Mouse (Mus musculus) heart, postnatal 25 days (tissue): ENCODE data around the gene Gm11554. TPM values are rescaled to one million over a fixed set of nuclear protein-coding genes. Genes with fewer than 3 reads are reported as not detected.
"Not testable (repeated sequence)": the region's sequence is repeated elsewhere in the genome, so short reads cannot be mapped to it uniquely, and the experiment has no call there.

Experiments used
- DNase-seq: peaks from one replicate; pipeline ENCODE4 v3.0.0; 2022; ENCODE audit warnings: low spot score
- intact Hi-C: fragments of 180-260 bp; cut with DNase I; formaldehyde crosslinking; loops from one replicate; pipeline ENCODE4 v1.15.1; 2025
- total RNA-seq, 2 experiments: library from RNA; stranded (reverse); gene quantifications; 2 replicates each; pipeline ENCODE4 v1.2.3; 2021

Gm11554 gene
- not detected for total RNA-seq

DNA sequence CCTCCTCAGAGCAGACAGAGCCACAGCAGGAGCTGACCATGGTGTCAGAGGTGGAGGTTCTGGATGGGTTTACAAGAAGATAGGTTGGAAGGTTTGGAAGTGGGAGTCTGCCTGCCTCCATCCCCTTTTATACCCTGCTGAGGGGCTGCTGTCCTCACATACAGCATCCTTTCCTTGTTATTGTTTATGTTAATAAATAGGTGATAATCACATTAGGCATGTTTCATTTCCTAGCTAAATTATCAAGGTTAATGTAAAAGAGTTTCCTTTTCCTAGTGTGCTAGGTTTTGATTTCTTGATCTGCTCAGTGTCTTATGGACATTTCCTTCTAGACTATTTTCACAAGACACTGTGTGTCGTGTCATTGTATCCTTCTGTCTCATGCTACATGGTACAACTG lies at the start of gene Gm11554:
Gene Gm11554, minus strand, starts transcription at position 101 of the 400 bp plus-strand sequence.
- DNase-seq, intact Hi-C loops: not testable (repeated sequence)

GRCm38 (mm10) chr11:99851508-99851907 lies 47.3 kb upstream of the Gm11554 start, which contains the start of gene Krtap4-16:
Krtap4-16 (minus strand) TSS chr11:99851608.
- intact Hi-C loops: no loop called here
- DNase-seq: no peak

DNA sequence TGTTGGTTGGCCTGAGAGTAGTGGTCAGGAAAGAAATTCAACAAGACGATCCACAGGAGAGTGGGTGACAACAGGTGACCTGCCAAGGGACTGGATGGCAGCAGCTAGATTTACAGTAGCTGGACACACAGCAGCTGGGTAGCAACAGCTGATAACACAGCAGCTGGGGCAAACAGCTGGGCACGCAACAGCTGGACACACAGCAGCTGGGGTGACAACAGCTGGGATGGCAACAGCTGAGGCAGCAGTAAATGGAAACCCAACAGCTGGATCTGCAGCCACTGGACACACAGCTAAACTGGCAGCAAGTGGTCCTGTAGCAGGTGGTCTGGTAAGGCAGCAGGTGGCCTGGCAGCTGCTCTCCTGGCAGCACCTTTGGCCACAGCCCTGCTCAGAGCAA lies 42.5 kb upstream of the Gm11554 start:
- intact Hi-C loops: no loop called here
- no peak for DNase-seq

GRCm38 (mm10) chr11:99842185-99842584 lies 37.9 kb upstream of the Gm11554 start:
- intact Hi-C loops: no loop called here
- DNase-seq: no peak

DNA sequence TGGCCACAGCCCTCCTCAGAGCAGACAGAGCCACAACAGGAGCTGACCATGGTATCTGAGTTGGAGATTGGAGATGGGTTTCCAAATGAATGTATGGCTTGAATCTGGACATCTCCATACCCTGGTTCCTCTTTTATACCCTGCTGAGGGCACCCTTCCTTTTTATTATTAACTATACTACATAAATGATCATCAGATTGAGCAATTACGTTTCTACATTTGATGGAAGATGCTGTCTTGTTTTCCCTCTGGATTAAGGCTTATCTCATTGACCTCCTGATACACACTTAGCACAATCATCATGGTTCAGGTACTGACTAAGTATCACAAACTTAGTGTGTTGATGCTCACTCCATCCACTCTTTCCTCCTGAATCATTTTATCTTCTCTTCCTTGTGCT lies 33.7 kb upstream of the Gm11554 start, which contains the start of gene 2300003K06Rik:
Gene 2300003K06Rik, minus strand, starts transcription at position 101 of the 400 bp plus-strand sequence.
- no peak for DNase-seq
- intact Hi-C loops: no loop called here

DNA sequence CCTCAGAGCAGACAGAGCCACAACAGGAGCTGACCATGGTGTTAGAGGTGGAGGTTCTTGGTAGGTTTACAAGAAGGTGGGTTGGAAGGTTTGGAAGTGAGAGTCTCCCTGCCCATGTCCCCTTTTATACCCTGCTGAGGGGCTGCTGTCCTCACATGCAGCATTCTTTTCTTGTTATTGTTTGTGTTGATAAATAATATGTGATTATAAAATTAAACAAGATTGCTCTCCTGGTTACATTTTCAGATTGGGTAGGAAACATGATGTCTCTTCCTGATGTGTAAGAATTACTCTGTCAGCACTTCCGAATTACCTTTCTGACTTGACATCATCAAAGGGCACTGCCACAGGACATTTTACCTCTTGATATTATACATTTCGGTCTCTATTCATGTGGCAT lies 11.3 kb upstream of the Gm11554 start, which contains the start of gene Gm11564:
Gene Gm11564, minus strand, starts transcription at position 101 of the 400 bp plus-strand sequence.
- DNase-seq, intact Hi-C loops: not testable (repeated sequence)

DNA sequence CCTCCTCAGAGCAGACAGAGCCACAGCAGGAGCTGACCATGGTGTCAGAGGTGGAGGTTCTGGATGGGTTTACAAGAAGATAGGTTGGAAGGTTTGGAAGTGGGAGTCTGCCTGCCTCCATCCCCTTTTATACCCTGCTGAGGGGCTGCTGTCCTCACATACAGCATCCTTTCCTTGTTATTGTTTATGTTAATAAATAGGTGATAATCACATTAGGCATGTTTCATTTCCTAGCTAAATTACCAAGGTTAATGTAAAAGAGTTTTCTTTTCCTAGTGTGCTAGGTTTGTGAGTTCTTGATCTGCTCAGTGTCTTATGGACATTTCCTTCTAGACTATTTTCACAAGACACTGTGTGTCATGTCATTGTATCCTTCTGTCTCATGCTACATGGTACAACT lies 5.5 kb upstream of the Gm11554 start, which contains the start of gene Krtap4-13:
Gene Krtap4-13, minus strand, starts transcription at position 101 of the 400 bp plus-strand sequence.
- DNase-seq, intact Hi-C loops: not testable (repeated sequence)

- DNase-seq, intact Hi-C loops: not testable (repeated sequence)
Observed at GRCm38 (mm10) chr11:99798832-99799231, 5.4 kb downstream of the Gm11554 start, which contains the start of gene Gm11569. Gm11569 (minus strand) TSS chr11:99798932.

DNA sequence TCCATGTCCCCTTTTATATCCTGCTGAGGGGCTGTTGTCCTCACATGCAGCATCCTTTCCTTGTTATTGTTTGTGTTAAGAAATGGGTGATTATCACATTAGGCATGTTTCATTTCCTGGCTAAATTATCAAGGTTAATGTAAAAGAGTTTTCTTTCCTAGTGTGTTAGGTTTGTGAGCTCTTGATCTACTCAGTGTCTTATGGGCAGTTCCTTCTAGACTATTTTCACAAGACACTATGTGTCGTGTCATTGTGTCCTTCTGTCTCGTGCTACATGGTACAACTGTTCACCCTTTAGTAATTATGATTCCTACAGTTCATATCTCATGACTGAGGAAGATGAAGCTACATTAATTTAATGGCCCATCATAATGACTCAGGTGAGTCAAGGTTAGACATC lies 10.9 kb downstream of the Gm11554 start, which contains the start of gene Gm11596:
Gene Gm11596, minus strand, starts transcription at position 101 of the 400 bp plus-strand sequence.
- intact Hi-C loops: no loop called here

GRCm38 (mm10) chr11:99784900-99785299 lies 19.3 kb downstream of the Gm11554 start, which contains the start of gene Krtap4-9:
Krtap4-9 (plus strand) TSS chr11:99785200.
- DNase-seq, intact Hi-C loops: not testable (repeated sequence)

More for the DNA sequence above, 10.9 kb downstream of the Gm11554 start, which contains the start of gene Gm11596:
- DNase-seq: no peak

DNA sequence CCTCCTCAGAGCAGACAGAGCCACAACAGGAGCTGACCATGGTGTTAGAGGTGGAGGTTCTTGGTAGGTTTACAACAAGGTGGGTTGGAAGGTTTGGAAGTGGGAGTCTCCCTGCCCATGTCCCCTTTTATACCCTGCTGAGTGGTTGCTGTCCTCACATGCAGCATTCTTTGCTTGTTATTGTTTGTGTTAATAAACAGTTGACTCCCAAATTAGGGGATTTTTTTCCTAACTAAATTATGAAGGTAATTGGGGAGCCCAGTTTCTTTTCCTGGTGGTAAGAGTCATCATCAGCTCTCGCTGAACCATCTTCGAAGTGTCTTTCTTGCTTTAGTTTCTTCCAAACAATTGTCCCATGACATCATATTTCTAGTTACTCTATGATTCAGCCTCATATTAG lies 23.6 kb downstream of the Gm11554 start, which contains the start of gene Krtap4-8:
Gene Krtap4-8, minus strand, starts transcription at position 101 of the 400 bp plus-strand sequence.
- intact Hi-C loops: no loop called here
- no peak for DNase-seq

GRCm38 (mm10) chr11:99778401-99778800 lies 25.8 kb downstream of the Gm11554 start:
- intact Hi-C loops: no loop called here
- no peak for DNase-seq

- DNase-seq, intact Hi-C loops: not testable (repeated sequence)
Observed at GRCm38 (mm10) chr11:99772813-99773212, 31.4 kb downstream of the Gm11554 start, which contains the start of gene Gm11595. Gm11595 (minus strand) TSS chr11:99772913.

GRCm38 (mm10) chr11:99768410-99768809 lies 35.8 kb downstream of the Gm11554 start:
- no peak for DNase-seq
- intact Hi-C loops: no loop called here

DNA sequence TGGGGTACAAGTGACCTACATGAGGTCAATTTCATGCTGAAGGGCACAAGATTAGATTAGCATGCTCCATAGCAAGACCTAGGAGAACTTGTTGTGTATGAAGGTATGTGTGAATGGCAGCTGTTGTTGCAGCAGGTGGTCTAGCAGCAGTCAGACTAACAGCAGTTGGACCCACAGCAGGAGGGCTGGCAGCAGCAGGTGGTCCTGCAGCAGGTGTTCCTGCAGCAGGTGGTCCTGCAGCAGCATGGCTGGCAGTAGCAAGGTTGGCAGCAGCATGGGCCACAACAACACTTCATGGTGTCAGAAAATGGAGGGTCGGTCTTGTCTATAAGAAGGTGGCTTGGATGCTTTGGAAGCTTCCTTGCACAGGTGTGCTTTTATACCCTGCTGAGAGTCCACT lies 45.4 kb downstream of the Gm11554 start:
- intact Hi-C loops: no loop called here
- no peak for DNase-seq

Other genes starting within 250 kb of the Gm11554 start
- not detected for gene Krtap3-2, start 247.6 kb downstream of the Gm11554 start, total RNA-seq
- not detected for gene Gm11939, start 245.0 kb downstream of the Gm11554 start, total RNA-seq
- not detected for gene Krtap3-1, start 237.8 kb downstream of the Gm11554 start, total RNA-seq
- gene Krtap1-5, start 223.4 kb downstream of the Gm11554 start, total RNA-seq: not detected
- gene Krtap1-4, start 220.8 kb downstream of the Gm11554 start, total RNA-seq: not detected
- gene Krtap1-3, start 213.1 kb downstream of the Gm11554 start, total RNA-seq: not detected
- gene Krtap9-3, start 206.3 kb downstream of the Gm11554 start, total RNA-seq: not detected
- gene Gm11938, start 201.1 kb downstream of the Gm11554 start, total RNA-seq: not detected
- gene Gm11937, start 194.3 kb downstream of the Gm11554 start, total RNA-seq: not detected
- gene Krtap2-4, start 189.6 kb downstream of the Gm11554 start, total RNA-seq: not detected
- gene Gm11562, start 184.0 kb downstream of the Gm11554 start, total RNA-seq: not detected
- gene Krtap4-1, start 176.2 kb downstream of the Gm11554 start, total RNA-seq: not detected
- not detected for gene Krtap4-2, start 169.4 kb downstream of the Gm11554 start, total RNA-seq
- gene Krtap4-7, start 160.4 kb downstream of the Gm11554 start, total RNA-seq: not detected
- not detected for gene Gm11555, start 154.2 kb downstream of the Gm11554 start, total RNA-seq
- gene Gm11563, start 145.5 kb downstream of the Gm11554 start, total RNA-seq: not detected
- gene Krtap4-6, start 138.5 kb downstream of the Gm11554 start, total RNA-seq: not detected
- not detected for gene Gm14190, start 113.7 kb downstream of the Gm11554 start, total RNA-seq
- gene Gm14180, start 70.2 kb downstream of the Gm11554 start, total RNA-seq: not detected
- gene Gm11595, start 31.5 kb downstream of the Gm11554 start, total RNA-seq: not detected
- gene Krtap4-8, start 23.7 kb downstream of the Gm11554 start, total RNA-seq: not detected
- not detected for gene Krtap4-9, start 19.2 kb downstream of the Gm11554 start, total RNA-seq
- not detected for gene Gm11596, start 11.0 kb downstream of the Gm11554 start, total RNA-seq
- not detected for gene Gm11569, start 5.5 kb downstream of the Gm11554 start, total RNA-seq
- not detected for gene Krtap4-13, start 5.4 kb upstream of the Gm11554 start, total RNA-seq
- not detected for gene Gm11564, start 11.2 kb upstream of the Gm11554 start, total RNA-seq
- gene 2300003K06Rik, start 33.6 kb upstream of the Gm11554 start, total RNA-seq: not detected
- gene Krtap4-16, start 47.2 kb upstream of the Gm11554 start, total RNA-seq: not detected
- gene Gm11568, start 53.5 kb upstream of the Gm11554 start, total RNA-seq: not detected
- not detected for gene Gm11559, start 60.0 kb upstream of the Gm11554 start, total RNA-seq
- not detected for gene Krtap9-1, start 68.9 kb upstream of the Gm11554 start, total RNA-seq
- not detected for gene Gm11567, start 74.7 kb upstream of the Gm11554 start, total RNA-seq
- gene Krtap31-1, start 103.5 kb upstream of the Gm11554 start, total RNA-seq: not detected
- gene Gm11565, start 110.3 kb upstream of the Gm11554 start, total RNA-seq: not detected
- gene Krtap31-2, start 131.8 kb upstream of the Gm11554 start, total RNA-seq: not detected
- gene Krtap9-5, start 144.0 kb upstream of the Gm11554 start, total RNA-seq: not detected
- not detected for gene Krtap29-1, start 174.6 kb upstream of the Gm11554 start, total RNA-seq
- not detected for gene Krtap16-1, start 182.2 kb upstream of the Gm11554 start, total RNA-seq
- not detected for gene Krtap17-1, start 189.5 kb upstream of the Gm11554 start, total RNA-seq
- gene Krt33a, start 211.8 kb upstream of the Gm11554 start, total RNA-seq: not detected
- gene Krt33b, start 225.4 kb upstream of the Gm11554 start, total RNA-seq: not detected
- not detected for gene Krt34, start 237.1 kb upstream of the Gm11554 start, total RNA-seq
- gene Krt31, start 246.1 kb upstream of the Gm11554 start, total RNA-seq: not detected